Mouse (Mus musculus): ENCODE data around the gene Nxph4. TPM values are rescaled to one million over a fixed set of nuclear protein-coding genes. Genes with fewer than 3 reads are reported as not detected.
A peak's percentile ranks its signal among the peaks of the same experiment; 100 is the strongest.

Gene Nxph4
- polyA plus RNA-seq, 3 experiments from 2014 or later: not detected

- no peak for ATAC-seq
Observed at GRCm38 (mm10) chr10:127514764-127515163, 19.6 kb downstream of the Nxph4 start, which contains the start of gene Ndufa4l2. TSS of gene Ndufa4l2 (plus strand) at chr10:127514967.

- no peak for ATAC-seq
Observed at GRCm38 (mm10) chr10:127514111-127514698, 20.2 kb downstream of the Nxph4 start.

GRCm38 (mm10) chr10:127513501-127514091, 20.8 kb downstream of the Nxph4 start:
- ATAC-seq: no peak

GRCm38 (mm10) chr10:127512813-127513212, 21.5 kb downstream of the Nxph4 start:
- ATAC-seq: peak; percentile 80

GRCm38 (mm10) chr10:127512307-127512666, 22.1 kb downstream of the Nxph4 start:
- peak; percentile 7 for ATAC-seq

GRCm38 (mm10) chr10:127511634-127512306, 22.6 kb downstream of the Nxph4 start:
- peak; percentile 19 for ATAC-seq

- no peak for ATAC-seq
Observed at GRCm38 (mm10) chr10:127510895-127511617, 23.3 kb downstream of the Nxph4 start.

- no peak for ATAC-seq
Observed at GRCm38 (mm10) chr10:127509837-127510701, 24.3 kb downstream of the Nxph4 start.

GRCm38 (mm10) chr10:127509051-127509836, 25.1 kb downstream of the Nxph4 start:
- ATAC-seq: peak; percentile 29

GRCm38 (mm10) chr10:127508239-127508638, 26.1 kb downstream of the Nxph4 start:
- ATAC-seq: peak; percentile 44

GRCm38 (mm10) chr10:127500894-127501893, 33.2 kb downstream of the Nxph4 start, which contains the start of gene Stac3:
TSS of gene Stac3 (plus strand) at chr10:127501686.
- no peak for ATAC-seq

- ATAC-seq: no peak
Observed at GRCm38 (mm10) chr10:127500042-127500441, 34.3 kb downstream of the Nxph4 start.

- no peak for ATAC-seq
Observed at GRCm38 (mm10) chr10:127499516-127499915, 34.8 kb downstream of the Nxph4 start.

- no peak for ATAC-seq
Observed at GRCm38 (mm10) chr10:127496156-127496555, 38.2 kb downstream of the Nxph4 start.

GRCm38 (mm10) chr10:127492118-127492517, 42.2 kb downstream of the Nxph4 start:
- no peak for ATAC-seq

- ATAC-seq: no peak
Observed at GRCm38 (mm10) chr10:127491128-127491512, 43.2 kb downstream of the Nxph4 start.

GRCm38 (mm10) chr10:127490160-127491127, 43.9 kb downstream of the Nxph4 start:
- no peak for ATAC-seq

GRCm38 (mm10) chr10:127488856-127489255, 45.5 kb downstream of the Nxph4 start:
- ATAC-seq: no peak

- no peak for ATAC-seq
Observed at GRCm38 (mm10) chr10:127485235-127485634, 49.1 kb downstream of the Nxph4 start.
